Mouse (Mus musculus): ENCODE measurements around the gene Unc45a. TPM values are rescaled to one million over a fixed set of nuclear protein-coding genes. Genes with fewer than 3 reads are reported as not detected.

Unc45a gene
- total and polyA plus RNA-seq, 3 experiments = 7.9 to 21.8 (median 16.8) TPM

DNA sequence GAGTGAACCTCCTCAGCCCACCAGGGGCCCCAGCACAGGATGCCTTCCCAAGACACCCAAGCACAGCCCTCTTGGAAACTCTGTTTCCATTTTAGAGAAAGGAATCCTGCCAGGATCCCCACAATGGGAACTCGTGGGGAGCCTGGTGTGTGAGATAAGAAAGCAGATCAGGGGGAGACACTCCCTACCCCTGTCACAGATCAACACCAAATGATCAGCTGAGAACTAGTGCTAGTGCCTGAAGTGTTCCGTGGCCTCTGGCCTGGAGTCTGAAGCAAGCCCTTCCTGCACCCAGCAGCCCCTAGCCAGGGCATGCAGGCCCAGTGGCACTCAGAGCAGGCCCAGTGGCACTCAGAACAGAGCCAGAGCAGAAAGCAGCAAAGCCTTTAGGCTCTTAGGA is 10.0 kb upstream of the Unc45a start:
- Histone ChIP-seq H3K36me3 (replicated peaks in 1 of 2; ENCODE audit: control insufficient read depth in 1 of 2, insufficient read depth in 1 of 2, low read length in 1 of 2) (peaks cover 46 to 69% of the 10 kb centered on the region in 2 experiments), H3K27ac (ENCODE audit: insufficient read depth, low read depth) (no peak overlapping the region), H3K4me3 (replicated peaks in 1 of 3; ENCODE audit: low read depth in 2 of 3, low read length in 2 of 3, poor library complexity in 1 of 3) (no peak overlapping the region), H3K79me2 (replicated peaks; ENCODE audit: control insufficient read depth, extremely low read depth, insufficient read depth, poor library complexity, severe bottlenecking) (no peaks in the 10 kb centered on the region), H3K9me3 (replicated peaks; ENCODE audit: low read length) (peaks cover under 1% of the 10 kb centered on the region), H3K4me2 (ENCODE audit: insufficient read depth, low read depth, poor library complexity, severe bottlenecking) (no peak overlapping the region), H3K4me1 (ENCODE audit: control insufficient read depth in 1 of 2, insufficient read depth in 2 of 2) (peaks cover 0 to 8% of the 10 kb centered on the region in 2 experiments; a peak in 1 of 4 replicates), H3K27me3 (replicated peaks) (no peaks in the 10 kb centered on the region), H3K9ac (ENCODE audit: insufficient read depth, low read depth) (no peak overlapping the region)
- in situ Hi-C loops (cut with MboI; ENCODE audit: low pct_ligation_motif_present, low pct_unique_long_range_greater_than_20kb, low sequenced_read_pairs) (no loop called here), dilution Hi-C loops (cut with MboI; ENCODE audit: extremely low pct_ligation_motif_present, extremely low pct_unique_long_range_greater_than_20kb, low sequenced_read_pairs) (no loop called here)
- DNase-seq (ENCODE audit: extremely low read depth) = no peak
- TF ChIP-seq RCOR1 (conservative IDR thresholded peaks at IDR 0.05; ENCODE audit: low read depth, low read length) (no peak), ELF1 (IDR thresholded peaks at IDR 0.05; ENCODE audit: low read depth, low read length) (no peak), SIN3A (IDR thresholded peaks at IDR 0.05; ENCODE audit: low read length) (no peak), ZMIZ1 (IDR thresholded peaks at IDR 0.05; ENCODE audit: low read depth, low read length) (no peak), E2F4 (IDR thresholded peaks at IDR 0.05; ENCODE audit: insufficient replicate concordance, low read depth, low read length) (no peak), ETS1 (conservative IDR thresholded peaks at IDR 0.05; ENCODE audit: low read depth, low read length) (no peak), MXI1 (IDR thresholded peaks at IDR 0.05; ENCODE audit: low read depth, low read length) (no peak), TCF12 (IDR thresholded peaks at IDR 0.05; ENCODE audit: low read depth, low read length) (no peak), BHLHE40 (IDR thresholded peaks at IDR 0.05; ENCODE audit: low read depth, low read length) (no peak), POLR2A (IDR thresholded peaks at IDR 0.05; ENCODE audit: low read depth, low read length) (no peak), RAD21 (IDR thresholded peaks at IDR 0.05; ENCODE audit: low read depth, low read length) (no peak), ZKSCAN1 (IDR thresholded peaks at IDR 0.05; ENCODE audit: borderline replicate concordance, low read depth, low read length) (no peak), CTCF (conservative IDR thresholded peaks at IDR 0.05 in 1 of 2, IDR thresholded peaks at IDR 0.05 in 1 of 2; ENCODE audit: low read depth in 2 of 2, low read length in 2 of 2) (no peak), PAX5 (IDR thresholded peaks at IDR 0.05; ENCODE audit: low read length) (no peak), MAX (IDR thresholded peaks at IDR 0.05; ENCODE audit: low read length) (no peak), USF2 (conservative IDR thresholded peaks at IDR 0.05; ENCODE audit: low read depth, low read length) (no peak), CHD2 (IDR thresholded peaks at IDR 0.05; ENCODE audit: low read length) (no peak)

GRCm38 (mm10) chr7:80347670-80348586 is 7.1 kb upstream of the Unc45a start:
- Histone ChIP-seq H3K9ac (ENCODE audit: insufficient read depth, low read depth) (no peak overlapping the region), H3K4me2 (ENCODE audit: insufficient read depth, low read depth, poor library complexity, severe bottlenecking) (no peak overlapping the region), H3K27ac (ENCODE audit: insufficient read depth, low read depth) (no peak overlapping the region), H3K4me3 (replicated peaks in 1 of 3; ENCODE audit: low read depth in 2 of 3, low read length in 2 of 3, poor library complexity in 1 of 3) (no peak overlapping the region), H3K9me3 (replicated peaks; ENCODE audit: low read length) (peaks cover 6% of the 10 kb centered on the region), H3K79me2 (replicated peaks; ENCODE audit: control insufficient read depth, extremely low read depth, insufficient read depth, poor library complexity, severe bottlenecking) (no peaks in the 10 kb centered on the region), H3K36me3 (replicated peaks in 1 of 2; ENCODE audit: control insufficient read depth in 1 of 2, insufficient read depth in 1 of 2, low read length in 1 of 2) (peaks cover 30 to 50% of the 10 kb centered on the region in 2 experiments), H3K27me3 (replicated peaks) (no peaks in the 10 kb centered on the region), H3K4me1 (ENCODE audit: control insufficient read depth in 1 of 2, insufficient read depth in 2 of 2) (peaks cover 5 to 16% of the 10 kb centered on the region in 2 experiments)
- no peak for DNase-seq (ENCODE audit: extremely low read depth)
- dilution Hi-C loops (cut with MboI; ENCODE audit: extremely low pct_ligation_motif_present, extremely low pct_unique_long_range_greater_than_20kb, low sequenced_read_pairs) = no loop called here
- in situ Hi-C loops (cut with MboI; ENCODE audit: low pct_ligation_motif_present, low pct_unique_long_range_greater_than_20kb, low sequenced_read_pairs) = no loop called here
- TF ChIP-seq TCF12 (IDR thresholded peaks at IDR 0.05; ENCODE audit: low read depth, low read length) (no peak), MAX (IDR thresholded peaks at IDR 0.05; ENCODE audit: low read length) (no peak), SMC3 (IDR thresholded peaks at IDR 0.05; ENCODE audit: low read depth, low read length) (no peak), CTCF (conservative IDR thresholded peaks at IDR 0.05 in 1 of 2, IDR thresholded peaks at IDR 0.05 in 1 of 2; ENCODE audit: low read depth in 2 of 2, low read length in 2 of 2) (no peak), TBP (conservative IDR thresholded peaks at IDR 0.05; ENCODE audit: low read depth, low read length) (no peak), CHD1 (IDR thresholded peaks at IDR 0.05; ENCODE audit: low read depth, low read length) (no peak), JUND (conservative IDR thresholded peaks at IDR 0.05; ENCODE audit: low read depth, low read length) (no peak), ETS1 (conservative IDR thresholded peaks at IDR 0.05; ENCODE audit: low read depth, low read length) (no peak), ELF1 (IDR thresholded peaks at IDR 0.05; ENCODE audit: low read depth, low read length) (no peak), RCOR1 (conservative IDR thresholded peaks at IDR 0.05; ENCODE audit: low read depth, low read length) (no peak), UBTF (IDR thresholded peaks at IDR 0.05; ENCODE audit: low read depth, low read length) (no peak), MEF2A (IDR thresholded peaks at IDR 0.05; ENCODE audit: borderline replicate concordance, low read depth, low read length) (no peak), ZNF384 (IDR thresholded peaks at IDR 0.05; ENCODE audit: low read depth, low read length) (no peak), ZKSCAN1 (IDR thresholded peaks at IDR 0.05; ENCODE audit: borderline replicate concordance, low read depth, low read length) (no peak), E2F4 (IDR thresholded peaks at IDR 0.05; ENCODE audit: insufficient replicate concordance, low read depth, low read length) (no peak), POLR2A (IDR thresholded peaks at IDR 0.05; ENCODE audit: low read depth, low read length) (no peak), MXI1 (IDR thresholded peaks at IDR 0.05; ENCODE audit: low read depth, low read length) (no peak), BHLHE40 (IDR thresholded peaks at IDR 0.05; ENCODE audit: low read depth, low read length) (no peak), NELFE (IDR thresholded peaks at IDR 0.05; ENCODE audit: low read depth, low read length) (no peak), USF1 (IDR thresholded peaks at IDR 0.05; ENCODE audit: low read depth, low read length) (no peak)
